Mouse (Mus musculus) bone marrow macrophage, adult 2 months (primary cell): ENCODE measurements around the gene Defb43. TPM values are rescaled to one million over a fixed set of nuclear protein-coding genes. Genes with fewer than 3 reads are reported as not detected.

Experiments
- H3K27ac ChIP-seq: 2 replicates; pipeline ENCODE4 v1.5.1; 2012; ENCODE audit warnings: low read depth, low read length; ENCODE audit not compliant: insufficient read depth
- H3K4me1 ChIP-seq: 2 replicates; pipeline ENCODE4 v1.6.1; 2012; ENCODE audit warnings: low read length; ENCODE audit not compliant: control insufficient read depth, insufficient read depth
- H3K4me3 ChIP-seq: 2 replicates; pipeline ENCODE4 v1.5.1; 2012; ENCODE audit warnings: mild to moderate bottlenecking, low read length, moderate library complexity; ENCODE audit not compliant: insufficient read depth
- CTCF ChIP-seq: IDR thresholded peaks from 2 replicates; pipeline ENCODE4 v1.5.1; 2012; ENCODE audit warnings: low read depth, mild to moderate bottlenecking, low read length, moderate library complexity
- POLR2A ChIP-seq: IDR thresholded peaks from 2 replicates; pipeline ENCODE4 v1.6.1; 2012; ENCODE audit warnings: mild to moderate bottlenecking, low read depth, low read length, borderline replicate concordance
- polyA plus RNA-seq: library from polyadenylated mRNA; stranded (reverse); fragments of >200 nt; gene quantifications from 2 replicates; pipeline ENCODE4 v1.2.4, GENCODE M21; 2012; ENCODE audit not compliant: missing spikeins, insufficient read depth, insufficient read length

Defb43 gene
- polyA plus RNA-seq = not detected in 2 replicates

- H3K4me1 ChIP-seq = peaks cover 8% of the 10 kb centered on the region; the same call in 1 of the 2 replicates
- no peak within 1 kb of the TSS for H3K4me3 ChIP-seq
- H3K27ac ChIP-seq = no peak within 1 kb of the TSS
- no peak for TF ChIP-seq POLR2A
- TF ChIP-seq CTCF = no peak
These were observed at the start of gene Defb43 for GRCm38 (mm10) chr14:63011471-63011870. Defb43 (plus strand) TSS chr14:63011771.

GRCm38 (mm10) chr14:62963632-62964031 is 47.9 kb upstream of the Defb43 start:
- no peak for TF ChIP-seq POLR2A
- no peak overlapping the region for H3K4me3 ChIP-seq

GRCm38 (mm10) chr14:62965342-62965741 is 46.2 kb upstream of the Defb43 start:
- TF ChIP-seq CTCF (no peak), POLR2A (no peak)
- Histone ChIP-seq H3K4me1 (peaks cover 16% of the 10 kb centered on the region), H3K27ac (no peak overlapping the region), H3K4me3 (no peak overlapping the region)

More at GRCm38 (mm10) chr14:62963632-62964031, 47.9 kb upstream of the Defb43 start:
- Histone ChIP-seq H3K27ac (no peak overlapping the region), H3K4me1 (peaks cover 16% of the 10 kb centered on the region)

GRCm38 (mm10) chr14:62965811-62966520 is 45.6 kb upstream of the Defb43 start:
- TF ChIP-seq POLR2A (no peak), CTCF (no peak)
- Histone ChIP-seq H3K4me1 (peaks cover 16% of the 10 kb centered on the region), H3K4me3 (no peak overlapping the region), H3K27ac (no peak overlapping the region)

- H3K4me3 ChIP-seq = no peak overlapping the region
- peaks cover 5% of the 10 kb centered on the region for H3K4me1 ChIP-seq
- TF ChIP-seq CTCF = peak; percentile 87
- no peak for TF ChIP-seq POLR2A
- no peak overlapping the region for H3K27ac ChIP-seq
These were observed 36.5 kb upstream of the Defb43 start for GRCm38 (mm10) chr14:62975046-62975445.

GRCm38 (mm10) chr14:62979815-62980214 is 31.8 kb upstream of the Defb43 start:
- TF ChIP-seq CTCF (no peak), POLR2A (no peak)
- Histone ChIP-seq H3K27ac (no peak overlapping the region), H3K4me1 (peaks cover 5% of the 10 kb centered on the region), H3K4me3 (no peak overlapping the region)

GRCm38 (mm10) chr14:62984410-62984809 is 27.2 kb upstream of the Defb43 start, which contains the start of gene Defb48:
Defb48 (minus strand) TSS chr14:62984510.
- TF ChIP-seq POLR2A (no peak), CTCF (no peak)
- H3K4me1 ChIP-seq = peaks cover 3% of the 10 kb centered on the region
- H3K4me3 ChIP-seq = no peak within 1 kb of the TSS

GRCm38 (mm10) chr14:62991271-62991670 is 20.3 kb upstream of the Defb43 start:
- Histone ChIP-seq H3K4me1 (no peaks in the 10 kb centered on the region), H3K27ac (no peak overlapping the region), H3K4me3 (no peak overlapping the region)
- TF ChIP-seq CTCF (no peak), POLR2A (no peak)

More at GRCm38 (mm10) chr14:62984410-62984809, 27.2 kb upstream of the Defb43 start, which contains the start of gene Defb48:
- no peak within 1 kb of the TSS for H3K27ac ChIP-seq

GRCm38 (mm10) chr14:62991849-62992510 is 19.6 kb upstream of the Defb43 start:
- no peaks in the 10 kb centered on the region for H3K4me1 ChIP-seq
- no peak overlapping the region for H3K4me3 ChIP-seq
- no peak for TF ChIP-seq CTCF
- no peak for TF ChIP-seq POLR2A
- H3K27ac ChIP-seq = no peak overlapping the region

- Histone ChIP-seq H3K27ac (no peak within 1 kb of the TSS), H3K4me1 (no peaks in the 10 kb centered on the region), H3K4me3 (no peak within 1 kb of the TSS)
- no peak for TF ChIP-seq POLR2A
- TF ChIP-seq CTCF = no peak
These were observed 13.8 kb upstream of the Defb43 start, which contains the start of gene Defb47 for GRCm38 (mm10) chr14:62997777-62998176. Defb47 (plus strand) TSS chr14:62998077.
